Mouse (Mus musculus) hindbrain, embryonic 11.5 days (tissue): ENCODE measurements around the gene Acap2. TPM values are rescaled to one million over a fixed set of nuclear protein-coding genes. Genes with fewer than 3 reads are reported as not detected.
A peak's percentile ranks its signal among the peaks of the same experiment; 100 is the strongest.

ENCODE experiments used
- ATAC-seq: fragments of 200-750 bp; cut with Nextera tagmentation; 2 replicates; pipeline ENCODE4 v1.8.0; 2017; ENCODE audit warnings: mild to moderate bottlenecking, moderate TSS enrichment, moderate library complexity; ENCODE audit not compliant: low FRiP score
- DNase-seq: peaks from one replicate; pipeline ENCODE4 v3.0.0-alpha.2; 2015; ENCODE audit warnings: low spot score
- H3K27ac ChIP-seq: fragments of 300-500 bp; sonication (generic); 2 replicates; pipeline ENCODE4 v1.5.1; 2014; ENCODE audit warnings: mild to moderate bottlenecking, low read depth, low read length
- H3K27me3 ChIP-seq: fragments of 300-500 bp; sonication (generic); 2 replicates; pipeline ENCODE4 v1.6.1; 2014; ENCODE audit warnings: mild to moderate bottlenecking, low read length, moderate library complexity, mixed read lengths; ENCODE audit not compliant: control insufficient read depth, insufficient read depth
- H3K36me3 ChIP-seq: fragments of 300-500 bp; sonication (generic); 2 replicates; pipeline ENCODE4 v1.6.1; 2014; ENCODE audit warnings: mild to moderate bottlenecking, low read length, moderate library complexity, mixed read lengths; ENCODE audit not compliant: control insufficient read depth, insufficient read depth
- H3K4me1 ChIP-seq: fragments of 300-500 bp; sonication (generic); replicated peaks from 2 replicates; pipeline ENCODE4 v1.6.1; 2014; ENCODE audit warnings: low read length, mixed read lengths; ENCODE audit not compliant: control insufficient read depth, insufficient read depth
- H3K4me2 ChIP-seq: fragments of 300-500 bp; sonication (generic); replicated peaks from 2 replicates; pipeline ENCODE4 v1.6.1; 2014; ENCODE audit warnings: mild to moderate bottlenecking, low read depth, low read length
- H3K4me3 ChIP-seq: fragments of 300-500 bp; sonication (generic); 2 replicates; pipeline ENCODE4 v1.5.1; 2014; ENCODE audit warnings: low read depth, low read length
- H3K9ac ChIP-seq: fragments of 300-500 bp; sonication (generic); 2 replicates; pipeline ENCODE4 v1.6.1; 2014; ENCODE audit warnings: low read depth, low read length
- H3K9me3 ChIP-seq: fragments of 300-500 bp; sonication (generic); 2 replicates; pipeline ENCODE4 v1.6.1; 2016; ENCODE audit warnings: low read length; ENCODE audit not compliant: control insufficient read depth
- WGBS: fragments of 180-500 bp; shearing (Covaris S2); extraction: QIAGEN DNeasy Blood & Tissue Kit; methylation state at CpG from one replicate; pipeline ENCODE4 v1.1.7; 2014; 5-methylcytosine and 5-hydroxymethylcytosine counted together
- polyA plus RNA-seq: library from polyadenylated mRNA; unstranded; fragments of >200 nt; fragmentation: Nextera tagmentation; extraction: Ambion mirVana; gene quantifications from 2 replicates; pipeline ENCODE4 v1.2.1, GENCODE M21; 2014

The Acap2 gene
- polyA plus RNA-seq, 1 experiment from 2014 or later = 23.4 TPM

DNA sequence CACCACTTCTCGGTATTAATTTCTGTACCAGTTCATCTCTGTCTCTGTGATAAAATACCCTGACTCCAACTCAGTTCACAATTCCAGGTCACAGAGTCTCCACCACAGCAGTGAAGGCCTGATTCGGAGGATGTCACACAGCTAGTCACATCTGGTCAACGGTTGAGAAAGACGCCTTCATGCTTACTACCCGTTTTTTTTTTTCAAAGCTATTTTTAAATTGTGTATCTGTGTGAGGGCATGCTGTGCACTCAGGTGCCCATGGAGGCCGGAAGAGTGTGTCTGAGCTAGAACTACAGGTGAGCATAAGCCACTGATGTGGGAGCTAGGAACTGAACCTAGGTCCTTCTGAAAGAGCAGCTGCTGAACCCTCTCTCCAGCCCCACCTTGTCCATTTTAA is 136.3 kb downstream of the Acap2 start:
- no peak overlapping the region for H3K4me3 ChIP-seq
- DNase-seq = no peak
- no peak overlapping the region for H3K4me2 ChIP-seq
- H3K9ac ChIP-seq = no peak overlapping the region
- no peak for ATAC-seq
- no peaks in the 10 kb centered on the region for H3K4me1 ChIP-seq
- no peaks in the 10 kb centered on the region for H3K36me3 ChIP-seq
- H3K9me3 ChIP-seq = no peaks in the 10 kb centered on the region
- H3K27ac ChIP-seq = no peak overlapping the region
- 93% methylated on average over 6 of the region's 6 CpGs for WGBS
- H3K27me3 ChIP-seq = no peaks in the 10 kb centered on the region

DNA sequence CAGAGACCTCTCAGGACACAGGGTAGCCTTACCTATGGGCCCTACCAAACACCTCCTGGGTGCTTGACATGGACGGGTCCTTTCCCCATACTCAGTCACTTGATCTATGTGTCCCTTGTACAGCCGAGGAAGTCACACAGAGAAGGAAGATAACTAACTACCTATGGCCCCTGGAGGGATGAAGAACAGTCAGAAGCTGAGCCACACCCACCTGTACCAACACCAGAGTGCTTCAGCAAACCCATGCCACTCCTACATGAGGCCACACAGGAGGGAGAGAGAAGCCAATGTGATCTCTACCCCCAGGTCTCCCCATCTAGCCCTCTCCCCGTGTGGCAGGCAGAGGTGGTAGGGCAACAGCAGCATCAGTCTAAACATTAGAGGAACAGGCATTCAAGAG is 138.1 kb downstream of the Acap2 start:
- H3K9ac ChIP-seq = no peak overlapping the region
- H3K27me3 ChIP-seq = no peaks in the 10 kb centered on the region
- no peak overlapping the region for H3K4me2 ChIP-seq
- no peaks in the 10 kb centered on the region for H3K36me3 ChIP-seq
- 75% methylated on average over 3 of the region's 3 CpGs for WGBS
- no peak overlapping the region for H3K4me3 ChIP-seq
- H3K4me1 ChIP-seq = no peaks in the 10 kb centered on the region
- H3K27ac ChIP-seq = no peak overlapping the region
- ATAC-seq = no peak
- no peaks in the 10 kb centered on the region for H3K9me3 ChIP-seq
- no peak for DNase-seq

DNA sequence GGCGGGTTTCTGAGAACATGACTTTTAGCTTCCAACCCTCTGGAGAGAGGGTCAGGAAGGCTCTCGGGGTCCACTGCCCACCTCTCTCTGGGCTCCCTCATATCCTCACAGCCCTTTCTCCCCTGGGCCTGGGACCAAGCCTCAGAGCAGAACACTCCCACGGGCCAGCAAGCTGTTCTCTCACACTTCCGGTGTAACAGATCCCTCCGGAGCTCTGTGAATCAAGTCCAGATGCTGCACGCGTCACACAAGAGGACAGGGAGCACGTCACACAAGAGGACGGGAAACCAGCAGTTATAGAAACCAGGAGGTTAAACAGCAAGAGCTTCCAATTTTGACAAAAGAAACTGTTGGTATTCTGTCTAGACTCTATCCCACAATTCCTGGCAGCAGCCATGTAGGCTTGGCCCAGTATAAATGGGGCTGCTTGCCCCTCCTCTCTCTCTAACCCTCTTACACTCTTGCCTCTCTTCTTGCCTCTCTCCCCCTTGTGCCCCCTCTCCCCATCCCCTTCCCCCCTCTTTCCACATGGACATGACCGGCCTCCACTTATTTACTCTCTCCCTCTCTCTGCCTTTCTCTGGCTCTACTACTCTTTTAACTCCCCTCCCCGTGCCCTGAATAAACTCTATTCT is 139.7 kb downstream of the Acap2 start:
- Histone ChIP-seq H3K27ac (no peak overlapping the region), H3K36me3 (no peaks in the 10 kb centered on the region)
- DNase-seq = peak; percentile 19

DNA sequence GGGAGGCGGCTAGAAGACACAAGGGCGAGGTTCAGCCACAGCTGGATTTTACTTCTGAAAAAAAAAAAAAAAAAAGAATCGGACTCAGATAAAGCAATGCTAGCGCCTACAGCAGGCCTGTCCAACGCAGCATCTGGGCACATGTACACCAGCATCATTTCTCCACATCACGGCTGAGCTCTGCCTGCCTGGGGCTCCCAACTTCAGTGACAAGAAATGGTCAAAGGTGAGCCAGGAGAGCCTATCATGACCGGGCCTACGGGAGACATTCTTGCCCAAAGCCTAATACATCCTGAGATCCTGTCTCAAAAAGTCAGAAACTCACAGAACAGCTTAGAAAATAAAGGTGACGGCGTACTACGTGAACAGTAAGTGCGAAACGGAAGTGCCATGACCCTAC is 140.3 kb downstream of the Acap2 start:
- no peaks in the 10 kb centered on the region for H3K4me1 ChIP-seq
- H3K4me2 ChIP-seq = no peak overlapping the region
- H3K9me3 ChIP-seq = no peaks in the 10 kb centered on the region
- WGBS = 95% methylated on average over 13 of the region's 13 CpGs
- no peak overlapping the region for H3K27ac ChIP-seq
- no peaks in the 10 kb centered on the region for H3K27me3 ChIP-seq
- DNase-seq = no peak
- no peaks in the 10 kb centered on the region for H3K36me3 ChIP-seq
- no peak overlapping the region for H3K9ac ChIP-seq
- H3K4me3 ChIP-seq = no peak overlapping the region
- ATAC-seq = no peak

More for the DNA sequence above, 139.7 kb downstream of the Acap2 start:
- H3K4me2 ChIP-seq = no peak overlapping the region
- no peaks in the 10 kb centered on the region for H3K9me3 ChIP-seq
- H3K4me3 ChIP-seq = no peak overlapping the region
- 76% methylated on average over 11 of the region's 11 CpGs for WGBS
- H3K9ac ChIP-seq = no peak overlapping the region
- no peak for ATAC-seq
- H3K4me1 ChIP-seq = no peaks in the 10 kb centered on the region
- H3K27me3 ChIP-seq = no peaks in the 10 kb centered on the region

DNA sequence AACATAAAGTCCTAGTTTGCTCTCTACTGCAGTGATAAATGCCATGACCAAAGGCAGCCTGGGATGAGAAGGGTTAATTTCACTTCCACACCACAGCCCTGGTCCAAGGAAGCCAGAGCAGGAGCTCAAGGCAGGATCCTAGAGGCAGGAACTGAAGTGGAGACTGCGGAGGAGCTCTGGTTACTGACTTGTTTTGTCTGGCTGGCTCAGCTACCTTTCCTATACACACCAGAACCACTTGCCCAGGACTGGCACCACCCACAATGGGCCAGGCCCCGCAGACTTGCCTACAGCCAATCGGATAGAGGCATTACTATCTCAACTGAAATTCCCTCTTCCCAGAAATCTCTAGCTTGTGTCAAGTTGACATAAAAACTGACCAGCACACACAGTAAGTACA is 140.8 kb downstream of the Acap2 start:
- no peak overlapping the region for H3K4me3 ChIP-seq

DNA sequence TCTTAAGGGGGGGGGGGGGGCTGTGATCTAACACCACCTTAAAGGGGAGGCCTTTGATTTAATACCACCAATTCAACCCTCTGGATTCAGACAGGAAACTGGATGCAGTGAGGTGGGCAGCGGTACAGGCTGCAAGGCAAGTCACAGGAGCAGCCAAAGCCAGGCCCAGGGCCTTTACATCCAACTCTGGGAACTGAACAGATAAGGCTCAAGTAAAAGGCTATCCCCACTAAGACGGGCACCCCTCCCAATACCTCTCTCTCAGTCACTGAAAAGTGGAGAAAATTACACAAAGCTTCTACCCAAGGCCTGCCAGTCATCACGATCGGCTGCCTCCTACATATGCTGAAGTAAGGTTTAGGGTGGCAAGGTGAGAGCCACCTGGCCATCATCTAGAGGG is 141.3 kb downstream of the Acap2 start:
- 87% methylated on average over 4 of the region's 4 CpGs for WGBS
- ATAC-seq = no peak

More for the DNA sequence above, 140.8 kb downstream of the Acap2 start:
- Histone ChIP-seq H3K27ac (no peak overlapping the region), H3K9me3 (no peaks in the 10 kb centered on the region), H3K27me3 (no peaks in the 10 kb centered on the region), H3K9ac (no peak overlapping the region), H3K4me2 (no peak overlapping the region), H3K4me1 (no peaks in the 10 kb centered on the region), H3K36me3 (no peaks in the 10 kb centered on the region)
- ATAC-seq = no peak
- no peak for DNase-seq
- 97% methylated on average over 3 of the region's 3 CpGs for WGBS

DNA sequence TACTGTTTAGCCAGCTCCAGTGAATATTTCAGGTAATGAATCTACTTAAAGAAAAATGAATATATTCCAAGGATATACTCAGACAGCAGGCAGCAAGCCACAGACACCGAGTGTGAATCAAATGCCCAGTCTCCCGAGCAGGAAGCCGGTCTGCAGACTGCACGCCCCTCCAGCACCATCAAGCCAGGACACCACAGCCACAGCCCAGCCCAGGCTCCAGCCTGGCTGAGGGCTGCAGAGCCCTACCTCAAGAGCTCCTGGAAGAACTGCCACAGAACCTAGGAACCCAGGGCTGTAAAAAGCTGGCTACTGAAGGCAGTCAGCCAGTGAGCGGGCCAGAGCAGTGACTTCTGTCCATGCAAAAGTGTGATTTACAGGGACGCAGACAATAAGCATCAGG is 148.2 kb downstream of the Acap2 start:
- no peak overlapping the region for H3K27ac ChIP-seq
- no peaks in the 10 kb centered on the region for H3K36me3 ChIP-seq
- H3K4me2 ChIP-seq = no peak overlapping the region
- ATAC-seq = no peak
- H3K4me3 ChIP-seq = no peak overlapping the region
- no peaks in the 10 kb centered on the region for H3K4me1 ChIP-seq
- WGBS = 83% methylated on average over 6 of the region's 6 CpGs
- H3K9ac ChIP-seq = no peak overlapping the region
- H3K27me3 ChIP-seq = no peaks in the 10 kb centered on the region
- no peak for DNase-seq
- no peaks in the 10 kb centered on the region for H3K9me3 ChIP-seq

More for the DNA sequence above, 141.3 kb downstream of the Acap2 start:
- no peak overlapping the region for H3K9ac ChIP-seq
- no peak overlapping the region for H3K4me2 ChIP-seq
- no peak overlapping the region for H3K27ac ChIP-seq
- no peaks in the 10 kb centered on the region for H3K36me3 ChIP-seq
- DNase-seq = no peak
- H3K4me1 ChIP-seq = no peaks in the 10 kb centered on the region
- no peaks in the 10 kb centered on the region for H3K9me3 ChIP-seq
- H3K4me3 ChIP-seq = no peak overlapping the region
- no peaks in the 10 kb centered on the region for H3K27me3 ChIP-seq

DNA sequence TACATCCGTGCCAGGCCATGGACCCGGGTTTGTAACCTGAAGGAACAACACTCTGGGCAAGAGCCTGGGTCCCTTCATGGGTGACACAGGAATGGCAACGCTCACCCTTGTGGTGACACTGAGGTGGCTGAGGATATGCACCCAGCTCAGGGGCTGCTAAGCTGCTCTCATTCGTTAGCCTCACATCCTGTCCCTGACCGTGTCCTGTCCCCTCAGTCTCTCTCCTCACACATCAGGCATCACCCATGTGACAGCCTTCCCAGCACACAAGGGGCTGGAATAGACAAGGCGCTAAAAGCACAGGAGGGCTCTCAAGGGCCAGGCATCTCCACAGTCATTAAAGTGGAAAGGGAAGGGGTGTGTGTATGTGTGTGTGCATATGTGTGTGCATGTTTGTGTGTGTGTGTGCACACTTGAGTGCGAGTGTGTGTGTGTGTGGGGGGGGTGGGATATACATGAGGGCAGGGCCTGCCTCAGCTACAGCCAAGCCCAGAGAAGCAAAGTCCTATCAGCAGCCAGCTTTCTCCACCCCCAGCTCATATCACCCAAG is 148.8 kb downstream of the Acap2 start:
- WGBS = 83% methylated on average over 7 of the region's 7 CpGs

DNA sequence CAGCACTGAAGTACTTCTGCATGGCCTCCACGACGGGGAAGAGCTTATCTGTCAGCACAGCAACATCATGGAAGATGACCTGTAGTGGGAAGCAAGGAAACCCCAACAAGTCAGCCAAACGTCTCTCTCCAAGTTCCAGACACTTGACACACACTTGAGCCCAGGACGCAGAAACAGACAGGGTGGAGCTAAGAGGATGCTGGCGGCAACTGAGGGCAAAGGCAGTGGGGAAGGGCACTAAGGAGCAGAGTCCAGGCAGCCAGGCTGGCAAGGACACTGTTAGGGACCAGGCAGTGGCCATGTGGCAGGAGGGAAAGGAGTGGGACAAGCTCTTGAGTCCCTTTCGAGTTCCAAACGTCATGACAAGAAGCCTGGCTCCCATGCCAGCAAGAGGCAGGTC is 150.3 kb downstream of the Acap2 start:
- no peaks in the 10 kb centered on the region for H3K36me3 ChIP-seq
- WGBS = 87% methylated on average over 7 of the region's 7 CpGs
- no peak overlapping the region for H3K4me3 ChIP-seq
- H3K27me3 ChIP-seq = no peaks in the 10 kb centered on the region
- H3K4me1 ChIP-seq = no peaks in the 10 kb centered on the region
- H3K27ac ChIP-seq = no peak overlapping the region
- ATAC-seq = no peak
- H3K4me2 ChIP-seq = no peak overlapping the region
- H3K9ac ChIP-seq = no peak overlapping the region
- H3K9me3 ChIP-seq = no peaks in the 10 kb centered on the region
- no peak for DNase-seq

More for the DNA sequence above, 148.8 kb downstream of the Acap2 start:
- no peaks in the 10 kb centered on the region for H3K36me3 ChIP-seq
- no peak overlapping the region for H3K4me3 ChIP-seq
- no peaks in the 10 kb centered on the region for H3K4me1 ChIP-seq
- no peaks in the 10 kb centered on the region for H3K9me3 ChIP-seq
- no peak overlapping the region for H3K27ac ChIP-seq
- H3K27me3 ChIP-seq = no peaks in the 10 kb centered on the region
- H3K4me2 ChIP-seq = no peak overlapping the region
- H3K9ac ChIP-seq = no peak overlapping the region
- DNase-seq (no peak), ATAC-seq (no peak)
